Mouse (Mus musculus) ES-E14 (cell line): ENCODE data around the gene Ehbp1l1. TPM values are rescaled to one million over a fixed set of nuclear protein-coding genes. Genes with fewer than 3 reads are reported as not detected.
A peak's percentile ranks its signal among the peaks of the same experiment; 100 is the strongest.

Experiments used
- DNase-seq: peaks from one replicate; pipeline ENCODE4 v3.0.0-alpha.2; 2013; ENCODE audit warnings: low read depth, low spot score
- H3K27ac ChIP-seq: 2 replicates; pipeline ENCODE4 v1.5.1; 2012; ENCODE audit warnings: low read depth, mild to moderate bottlenecking, low read length, moderate library complexity, mixed read lengths; ENCODE audit not compliant: poor library complexity, insufficient read depth, severe bottlenecking
- H3K36me3 ChIP-seq: 2 replicates; pipeline ENCODE4 v1.6.1; 2012; ENCODE audit warnings: mild to moderate bottlenecking, low read length, moderate library complexity, mixed read lengths; ENCODE audit not compliant: control insufficient read depth, poor library complexity, insufficient read depth, severe bottlenecking
- H3K4me1 ChIP-seq, 2 experiments: fragments of 150-350 bp in 1 of 2; sonication (generic) in 1 of 2; 2 replicates each; pipeline ENCODE4 v1.6.1; 2012; ENCODE audit warnings: low read length in 2 of 2, mild to moderate bottlenecking in 1 of 2, mixed read lengths in 1 of 2; ENCODE audit not compliant: control insufficient read depth in 2 of 2, insufficient read depth in 2 of 2, poor library complexity in 1 of 2
- H3K4me3 ChIP-seq, 2 experiments: fragments of 150-350 bp in 1 of 2; sonication (generic) in 1 of 2; 2 replicates each; pipeline ENCODE4 v1.5.1; 2012; ENCODE audit warnings: low read length in 2 of 2, low read depth in 1 of 2, mild to moderate bottlenecking in 1 of 2, mixed read lengths in 1 of 2; ENCODE audit not compliant: insufficient read depth in 1 of 2, poor library complexity in 1 of 2, severe bottlenecking in 1 of 2
- H3K9ac ChIP-seq: 2 replicates; pipeline ENCODE4 v1.6.1; 2012; ENCODE audit warnings: low read depth, mild to moderate bottlenecking, low read length, mixed read lengths; ENCODE audit not compliant: poor library complexity, insufficient read depth, severe bottlenecking
- H3K9me3 ChIP-seq: fragments of 150-350 bp; sonication (generic); 2 replicates; pipeline ENCODE4 v1.6.1; 2012; ENCODE audit warnings: low read depth, mild to moderate bottlenecking, low read length; ENCODE audit not compliant: control insufficient read depth, insufficient read depth
- CHD2 ChIP-seq: IDR thresholded peaks from 2 replicates; pipeline ENCODE4 v1.6.1; 2014; ENCODE audit warnings: mild to moderate bottlenecking, low read depth, low read length, inconsistent platforms
- HCFC1 ChIP-seq: IDR thresholded peaks from 2 replicates; pipeline ENCODE4 v1.6.1; 2012; ENCODE audit warnings: low read length, inconsistent platforms, borderline replicate concordance; ENCODE audit not compliant: insufficient read depth
- MAFK ChIP-seq: IDR thresholded peaks from 2 replicates; pipeline ENCODE4 v1.6.1; 2014; ENCODE audit warnings: mild to moderate bottlenecking, low read depth, low read length, inconsistent platforms; ENCODE audit not compliant: insufficient read depth
- ZC3H11A ChIP-seq: IDR thresholded peaks from 2 replicates; pipeline ENCODE4 v1.6.1; 2012; ENCODE audit warnings: low read depth, mild to moderate bottlenecking, inconsistent platforms, low read length, borderline replicate concordance
- ZNF384 ChIP-seq: IDR thresholded peaks from 2 replicates; pipeline ENCODE4 v1.6.1; 2012; ENCODE audit warnings: low read depth, low read length, inconsistent platforms
- in situ Hi-C, 2 experiments: fragments of 600-800 bp; cut with MboI; formaldehyde crosslinking; loops; one replicate each; pipeline ENCODE4 v1.15.1; 2025; ENCODE audit warnings: low sequenced_read_pairs in 2 of 2, inconsistent platforms in 1 of 2; ENCODE audit not compliant: unreplicated experiment in 2 of 2
- total RNA-seq: library from RNA; depleted of rRNA; stranded (reverse); fragments of 300-350 nt; gene quantifications from 2 replicates; pipeline ENCODE4 v1.2.3, GENCODE M21; 2012

The Ehbp1l1 gene
- total RNA-seq, 1 experiment = 16.4 TPM

- in situ Hi-C loops = no loop called here
- Histone ChIP-seq H3K27ac (no peak overlapping the region), H3K9me3 (no peaks in the 10 kb centered on the region), H3K4me1 (peaks cover 2 to 25% of the 10 kb centered on the region in 2 experiments; a peak in 2 of 4 replicates), H3K36me3 (peaks cover 8% of the 10 kb centered on the region), H3K4me3 (peak overlapping the region; percentile 80 to 88), H3K9ac (peak overlapping the region; percentile 78)
- TF ChIP-seq MAFK = no peak
- no peak for TF ChIP-seq CHD2
- no peak for TF ChIP-seq ZC3H11A
- TF ChIP-seq ZNF384 = no peak
- TF ChIP-seq HCFC1 = no peak
- DNase-seq = no peak
Measured at GRCm38 (mm10) chr19:5730314-5731186, 4.4 kb upstream of the Ehbp1l1 start.

- DNase-seq = peak; percentile 81
- Histone ChIP-seq H3K36me3 (peaks cover 8% of the 10 kb centered on the region), H3K9ac (peak within 1 kb of the TSS; percentile 89), H3K9me3 (no peaks in the 10 kb centered on the region), H3K4me1 (peaks cover 2 to 32% of the 10 kb centered on the region in 2 experiments; a peak in 2 of 4 replicates), H3K4me3 (peak within 1 kb of the TSS; percentile 87 to 88), H3K27ac (no peak within 1 kb of the TSS)
- no peak for TF ChIP-seq ZC3H11A
- no peak for TF ChIP-seq HCFC1
- no peak for TF ChIP-seq MAFK
- TF ChIP-seq ZNF384 = no peak
- TF ChIP-seq CHD2 = no peak
- in situ Hi-C loops = no loop called here
Measured at GRCm38 (mm10) chr19:5729444-5729815, 3.3 kb upstream of the Ehbp1l1 start, which contains the start of gene Fam89b. Gene Fam89b (minus strand): TSS chr19:5729653.

GRCm38 (mm10) chr19:5728631-5729443, 2.7 kb upstream of the Ehbp1l1 start:
- Histone ChIP-seq H3K4me3 (peak overlapping the region; percentile 68 to 87), H3K9ac (peak overlapping the region; percentile 89), H3K27ac (no peak overlapping the region), H3K36me3 (peaks cover 8% of the 10 kb centered on the region), H3K9me3 (no peaks in the 10 kb centered on the region), H3K4me1 (peaks cover 2 to 35% of the 10 kb centered on the region in 2 experiments; a peak in 2 of 4 replicates)
- in situ Hi-C loops = no loop called here
- no peak for DNase-seq
- TF ChIP-seq ZNF384 (no peak), CHD2 (no peak), ZC3H11A (no peak), MAFK (no peak), HCFC1 (no peak)

- TF ChIP-seq HCFC1 = peak; percentile 34; the same call in 1 of the 2 replicates
- no peak for TF ChIP-seq ZNF384
- TF ChIP-seq MAFK = no peak
- TF ChIP-seq CHD2 = no peak
- peak; percentile 69 for TF ChIP-seq ZC3H11A
- Histone ChIP-seq H3K9ac (no peak overlapping the region), H3K27ac (no peak overlapping the region), H3K4me1 (peaks cover 2 to 35% of the 10 kb centered on the region in 2 experiments; a peak in 2 of 4 replicates), H3K9me3 (no peaks in the 10 kb centered on the region), H3K36me3 (peaks cover 8% of the 10 kb centered on the region), H3K4me3 (peak overlapping the region in 1 of 2 experiments; percentile 46; a peak in 2 of 4 replicates)
- peak; percentile 76 for DNase-seq
- in situ Hi-C loops = no loop called here
Measured at GRCm38 (mm10) chr19:5727701-5728100, 1.6 kb upstream of the Ehbp1l1 start.
